Mouse (Mus musculus) ovary, postnatal 36 days (tissue): ENCODE measurements around the gene Gtf2h3.
"Not testable (repeated sequence)": the region's sequence is repeated elsewhere in the genome, so short reads cannot be mapped to it uniquely, and the experiment has no call there.

Experiments used
- DNase-seq: peaks from one replicate; pipeline ENCODE4 v3.0.0; 2022; ENCODE audit warnings: low spot score, mixed read lengths

Gene Gtf2h3

DNA sequence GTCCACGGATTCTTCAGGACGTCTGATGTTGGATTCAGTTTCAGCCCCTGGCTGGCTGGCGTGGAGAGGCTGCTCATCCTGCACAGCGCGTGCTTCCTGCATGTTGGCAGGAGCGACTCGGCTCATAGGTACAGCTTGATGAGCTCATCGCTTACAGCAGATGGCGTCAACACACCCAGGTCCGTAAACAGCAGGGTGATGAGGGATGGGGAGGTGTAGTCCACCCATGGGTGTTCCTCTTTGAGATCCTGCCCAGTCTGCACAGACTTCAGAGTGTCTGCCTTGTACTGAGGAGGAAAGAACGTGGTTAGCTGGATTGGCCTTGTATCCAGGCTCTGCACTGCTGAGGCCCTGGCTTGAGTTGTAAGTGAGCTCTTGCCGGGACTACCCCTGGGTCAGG lies 7.9 kb upstream of the Gtf2h3 start:
- DNase-seq, result no peak

DNA sequence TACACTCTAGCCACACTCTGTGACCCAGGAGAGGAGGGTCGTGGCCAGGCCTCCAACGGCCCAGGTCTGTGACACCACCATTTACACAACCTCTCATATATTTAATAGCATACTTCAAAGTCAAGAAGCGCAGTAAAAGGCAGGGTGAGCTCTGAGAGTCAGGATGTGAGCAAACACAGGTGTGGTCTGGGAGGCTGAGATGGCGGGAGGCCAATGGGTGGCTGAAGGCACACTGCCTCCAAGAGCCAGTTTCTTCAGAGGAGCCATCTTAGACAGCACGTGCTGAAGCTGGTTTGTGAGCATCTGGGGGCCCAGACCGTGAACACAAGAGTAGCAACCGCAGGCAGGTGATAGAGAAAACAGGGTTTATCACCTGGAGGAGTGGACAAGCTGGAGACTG lies 3.5 kb upstream of the Gtf2h3 start:
- no peak for DNase-seq

DNA sequence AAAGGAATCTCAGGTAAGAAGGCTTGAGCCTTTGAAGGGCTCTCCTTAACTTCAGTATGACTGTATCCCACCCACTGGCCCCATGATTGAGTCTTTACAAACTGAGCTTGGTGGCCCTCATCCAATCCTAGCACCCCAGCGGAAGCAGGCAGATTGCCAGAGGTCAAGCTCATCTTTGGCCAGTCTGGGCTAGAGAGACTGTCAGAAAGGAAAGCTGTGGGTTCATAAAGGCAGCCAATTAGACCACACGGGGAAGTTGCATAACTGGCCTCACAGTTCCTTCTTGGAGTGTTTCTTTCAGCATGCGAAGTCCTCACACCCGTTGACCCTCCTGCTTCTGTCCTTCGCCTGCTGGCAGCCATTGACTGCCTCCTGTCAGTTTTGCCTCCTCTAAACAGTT lies 3.6 kb downstream of the Gtf2h3 start:
- peak; percentile 18 for DNase-seq

DNA sequence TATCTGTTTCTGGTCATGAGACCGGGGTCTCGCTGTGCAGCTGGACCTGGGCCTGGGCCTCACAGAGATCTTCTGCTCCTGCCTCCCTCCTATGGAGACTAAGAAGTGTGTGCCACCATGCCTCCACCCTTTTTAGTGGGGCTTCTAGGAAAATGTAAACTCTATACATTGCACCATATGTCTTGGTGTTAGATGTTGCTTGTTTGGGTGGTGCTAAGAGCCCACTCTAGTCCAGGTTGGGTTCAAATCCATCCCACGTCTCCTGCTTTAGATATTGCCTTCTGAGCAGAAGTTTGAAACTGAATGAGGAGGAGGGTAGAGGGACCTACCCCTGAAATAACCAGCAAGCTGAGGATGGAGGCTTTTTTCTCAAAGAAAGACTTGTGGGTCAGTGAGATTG lies 13.8 kb downstream of the Gtf2h3 start:
- no peak for DNase-seq

DNA sequence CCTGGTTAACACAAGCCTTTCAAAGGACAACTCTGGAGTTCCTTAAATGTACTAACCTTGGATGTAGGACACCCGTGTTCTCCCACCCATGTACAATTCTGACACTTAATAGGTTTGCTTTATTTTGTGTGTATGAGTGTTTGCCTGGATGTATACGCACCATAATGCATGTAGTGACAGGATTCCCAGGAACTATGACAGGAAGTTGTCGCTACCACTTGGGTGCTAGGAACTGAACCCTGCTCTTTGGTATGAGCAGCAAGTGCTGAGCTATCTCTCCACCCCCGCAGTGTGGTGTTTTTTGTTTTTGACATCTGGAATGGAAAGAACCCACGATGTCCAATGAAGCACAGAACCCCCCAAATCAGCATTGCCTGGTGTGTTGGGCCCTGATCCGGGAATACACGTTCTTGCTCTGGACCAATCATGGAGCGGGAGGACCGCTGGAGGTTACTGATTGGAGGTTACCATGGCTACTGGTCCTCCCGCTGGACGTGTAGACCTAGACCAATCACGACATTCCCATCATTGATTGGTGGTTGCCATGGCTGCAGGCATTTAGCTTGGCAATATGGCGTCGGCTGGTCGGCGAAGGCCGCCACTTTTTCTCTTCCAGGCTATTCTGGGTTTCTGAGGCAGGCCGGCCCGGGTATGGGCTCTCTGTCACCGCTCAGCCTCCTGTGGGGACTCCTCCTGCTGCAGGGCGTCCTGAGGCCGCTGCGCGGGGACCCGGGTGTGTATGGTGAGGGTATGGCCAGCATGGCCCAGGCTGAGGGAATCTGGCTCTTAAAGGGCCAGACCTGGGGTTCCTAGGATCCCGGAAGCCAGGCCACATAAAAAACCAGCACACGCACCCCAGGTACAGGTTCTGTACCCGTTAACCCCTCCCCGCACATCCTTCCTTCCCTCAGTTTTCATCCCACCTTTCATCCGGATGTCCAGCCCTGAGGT lies 19.6 kb downstream of the Gtf2h3 start:
- DNase-seq, result peak; percentile 84

DNA sequence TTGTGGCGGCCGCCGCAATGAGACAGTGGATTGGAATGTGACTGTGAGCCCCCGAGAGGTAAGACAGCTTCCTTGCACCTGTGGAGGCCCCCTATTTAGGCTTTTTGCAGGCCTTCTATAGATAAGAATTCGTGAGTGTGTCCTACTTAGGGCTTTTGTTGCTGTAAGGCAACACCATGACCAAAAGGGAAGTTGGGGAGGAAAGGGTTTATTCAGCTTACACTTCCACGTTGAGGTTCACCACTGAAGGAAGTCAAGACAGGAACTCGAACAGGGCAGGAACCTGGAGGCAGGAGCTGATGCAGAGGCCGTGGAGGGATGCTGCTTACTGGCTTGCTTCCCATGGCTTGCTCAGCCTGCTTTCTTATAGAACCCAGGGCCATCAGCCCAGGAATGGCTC lies 20.8 kb downstream of the Gtf2h3 start:
- not testable (repeated sequence) for DNase-seq

DNA sequence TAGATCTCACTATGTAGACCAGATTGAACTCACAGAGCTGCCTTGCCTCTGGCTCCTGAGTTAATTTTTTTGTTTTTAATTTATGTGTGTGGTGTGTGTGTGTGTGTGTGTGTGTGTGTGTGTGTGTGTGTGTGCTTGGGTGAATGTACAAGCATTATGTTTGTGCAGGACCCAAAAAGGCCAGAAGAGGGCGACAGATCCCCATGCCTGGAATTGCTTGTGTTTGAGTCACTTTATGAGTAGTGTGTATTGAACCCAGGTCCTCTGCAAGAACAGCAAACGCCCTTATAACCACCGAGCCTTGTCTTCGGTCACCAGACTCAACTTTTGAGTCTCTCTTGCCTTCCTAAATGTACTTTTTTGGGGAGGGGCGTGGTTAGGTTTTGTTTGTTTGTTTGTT lies 23.4 kb downstream of the Gtf2h3 start:
- peak; percentile 20 for DNase-seq

DNA sequence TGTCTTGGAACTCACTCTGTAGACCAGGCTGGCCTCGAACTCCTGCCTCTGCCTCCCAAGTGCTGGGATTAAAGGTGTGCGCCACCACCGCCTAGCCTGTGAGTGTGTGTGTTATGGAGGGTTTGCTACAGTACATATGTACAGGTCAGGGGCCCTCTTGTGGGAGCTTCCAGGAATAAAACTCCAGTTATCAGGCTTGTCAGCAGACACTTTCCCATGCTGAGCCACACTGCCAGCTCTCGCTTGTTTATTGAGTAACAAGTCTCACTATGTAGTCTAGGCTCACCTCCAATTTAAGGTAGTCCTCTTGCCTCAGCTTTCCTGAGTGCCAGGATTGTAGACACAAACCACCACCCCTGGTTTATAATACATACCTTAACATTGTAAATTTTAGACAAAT lies 25.4 kb downstream of the Gtf2h3 start:
- no peak for DNase-seq

DNA sequence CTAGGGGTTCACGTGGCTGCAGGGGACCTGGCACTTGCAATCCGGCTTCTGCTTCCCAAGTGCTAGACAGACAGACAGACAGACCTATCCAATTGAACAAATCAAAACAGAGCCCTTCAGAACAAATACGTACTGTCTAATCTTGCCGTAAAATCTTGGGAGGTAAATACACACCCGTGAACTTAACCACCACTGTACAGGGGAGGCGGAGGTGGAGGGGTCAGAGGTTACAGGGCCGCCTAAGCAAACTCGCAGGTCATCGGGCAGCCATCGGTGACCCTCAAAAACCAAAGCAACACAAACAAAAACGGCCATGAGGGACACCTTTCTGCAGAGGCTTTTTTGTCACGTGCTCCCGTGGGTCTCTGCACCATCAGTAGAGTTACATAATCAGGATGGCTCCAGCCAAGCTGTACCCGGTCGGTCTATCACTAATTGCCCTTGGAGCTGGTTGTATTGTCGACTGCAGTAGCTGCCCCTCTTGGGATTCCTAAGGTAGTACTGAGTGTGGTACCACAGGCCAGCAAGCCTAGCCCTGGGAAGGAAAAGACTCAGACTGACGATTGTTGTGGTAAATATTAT lies 26.2 kb downstream of the Gtf2h3 start:
- DNase-seq, result no peak

DNA sequence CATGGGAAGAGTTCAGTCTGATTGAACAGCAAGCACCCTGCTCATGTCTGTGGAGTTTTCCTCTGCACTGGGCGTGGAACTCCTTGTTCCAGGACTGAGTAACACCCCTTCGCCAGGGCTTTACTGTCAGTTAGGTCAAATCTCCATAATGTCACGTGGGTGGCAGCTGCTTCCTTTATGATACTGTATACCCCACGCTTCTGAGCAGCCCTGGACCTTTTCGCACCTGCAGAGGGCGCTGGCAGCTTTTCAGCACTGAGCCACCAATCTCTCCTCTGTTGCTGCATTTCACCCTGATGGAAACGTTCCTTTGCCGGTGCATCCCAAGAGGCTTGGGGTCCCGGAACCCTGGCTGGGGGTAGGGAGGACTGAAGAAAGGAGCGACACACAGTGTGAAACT lies 32.0 kb downstream of the Gtf2h3 start:
- no peak for DNase-seq

DNA sequence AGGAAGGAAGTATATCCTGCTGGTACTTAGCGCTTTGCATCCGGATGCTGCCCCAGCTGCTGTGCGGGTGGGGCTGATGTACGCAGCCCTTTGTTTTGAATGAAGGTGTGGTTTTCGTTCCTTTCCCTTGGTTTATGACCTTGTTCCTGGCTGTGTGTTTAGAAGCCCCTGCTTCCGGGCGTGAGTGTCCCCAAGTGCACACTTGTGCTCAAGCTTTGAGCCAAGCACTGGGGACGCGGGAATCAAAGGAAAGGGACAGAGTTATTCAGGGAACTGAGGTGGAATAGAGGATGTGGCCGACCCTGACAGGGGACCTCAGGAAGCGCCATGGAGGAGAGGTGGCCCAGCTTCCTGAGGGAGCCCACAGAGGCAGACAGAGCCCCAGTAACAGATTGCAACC lies 35.8 kb downstream of the Gtf2h3 start:
- DNase-seq, result no peak

DNA sequence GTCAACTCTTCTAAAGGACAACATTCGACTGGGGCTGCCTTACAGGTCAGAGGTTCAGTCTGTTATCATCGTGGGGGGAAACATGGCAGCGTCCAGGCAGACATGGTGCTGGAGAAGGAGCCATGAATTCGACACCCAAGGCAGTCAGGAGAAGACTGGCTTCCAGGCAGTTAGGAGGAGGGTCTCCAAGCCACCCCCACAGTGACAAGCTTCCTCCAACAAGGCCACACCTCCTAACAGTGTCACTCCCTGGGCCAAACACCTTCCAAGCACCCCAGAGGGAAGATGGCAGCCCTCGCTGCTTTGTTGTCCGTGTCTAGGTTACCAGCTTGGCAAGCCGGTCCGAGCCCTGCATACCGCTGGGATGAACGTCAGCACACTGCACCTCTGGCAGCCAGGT lies 39.8 kb downstream of the Gtf2h3 start:
- no peak for DNase-seq

DNA sequence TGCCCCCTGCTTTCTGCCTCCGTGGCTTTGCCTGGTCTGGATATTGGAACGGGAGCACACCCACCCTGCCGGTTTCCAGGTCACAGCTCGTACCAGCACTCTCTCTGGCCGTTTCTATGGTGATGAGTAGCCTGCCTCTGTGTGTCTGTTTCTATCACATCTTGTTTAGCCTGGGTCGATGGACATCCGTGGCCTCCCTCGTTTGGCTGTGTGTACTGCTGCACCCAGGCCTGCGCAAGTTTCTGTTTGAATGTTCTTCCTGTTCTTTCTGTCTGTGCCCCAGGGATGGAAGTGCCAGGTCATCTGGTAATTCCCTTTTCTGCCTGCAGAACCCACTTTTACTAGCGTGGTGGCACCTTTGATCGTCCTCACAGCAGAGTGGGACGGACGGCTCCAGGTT lies 42.4 kb downstream of the Gtf2h3 start:
- no peak for DNase-seq

DNA sequence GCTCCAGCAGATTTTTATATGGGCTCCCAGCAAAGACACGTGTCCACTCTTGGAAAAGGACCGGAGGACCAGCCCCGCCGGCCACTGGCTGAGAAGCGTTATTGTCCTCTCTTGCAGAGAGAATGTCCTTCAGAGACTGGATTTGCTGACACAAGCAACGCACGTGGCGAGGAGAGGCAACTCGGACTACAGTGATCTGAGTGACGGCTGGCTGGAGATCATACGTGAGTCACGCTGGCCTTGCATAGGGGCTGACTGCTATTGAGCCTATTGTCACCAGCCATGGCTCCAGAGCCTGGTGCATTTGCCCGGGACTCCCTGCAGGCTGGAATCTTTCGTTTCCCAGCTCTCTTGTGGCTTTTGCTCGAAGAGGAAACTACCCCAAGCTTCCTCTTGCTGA lies 44.0 kb downstream of the Gtf2h3 start:
- DNase-seq, result no peak

DNA sequence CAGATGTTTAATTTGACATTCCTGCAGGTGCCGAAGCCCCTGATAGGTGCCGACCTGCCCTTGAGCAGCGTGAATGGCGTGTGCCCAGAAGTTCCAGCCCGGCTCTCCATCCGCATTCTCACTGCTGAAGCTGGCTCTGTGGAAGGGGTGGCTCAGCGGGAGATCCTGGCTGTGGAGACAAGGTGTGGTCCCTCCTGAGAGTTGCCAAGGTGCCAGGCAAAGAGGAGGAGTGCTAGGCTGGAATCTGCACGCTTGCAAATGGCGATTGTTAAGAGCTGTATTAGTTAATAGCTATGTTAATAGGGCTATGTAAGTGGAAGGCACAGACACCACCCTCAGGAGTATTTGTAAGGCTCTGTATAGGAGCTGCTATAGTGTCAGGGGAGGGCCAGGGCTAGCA lies 45.4 kb downstream of the Gtf2h3 start:
- DNase-seq, result no peak

DNA sequence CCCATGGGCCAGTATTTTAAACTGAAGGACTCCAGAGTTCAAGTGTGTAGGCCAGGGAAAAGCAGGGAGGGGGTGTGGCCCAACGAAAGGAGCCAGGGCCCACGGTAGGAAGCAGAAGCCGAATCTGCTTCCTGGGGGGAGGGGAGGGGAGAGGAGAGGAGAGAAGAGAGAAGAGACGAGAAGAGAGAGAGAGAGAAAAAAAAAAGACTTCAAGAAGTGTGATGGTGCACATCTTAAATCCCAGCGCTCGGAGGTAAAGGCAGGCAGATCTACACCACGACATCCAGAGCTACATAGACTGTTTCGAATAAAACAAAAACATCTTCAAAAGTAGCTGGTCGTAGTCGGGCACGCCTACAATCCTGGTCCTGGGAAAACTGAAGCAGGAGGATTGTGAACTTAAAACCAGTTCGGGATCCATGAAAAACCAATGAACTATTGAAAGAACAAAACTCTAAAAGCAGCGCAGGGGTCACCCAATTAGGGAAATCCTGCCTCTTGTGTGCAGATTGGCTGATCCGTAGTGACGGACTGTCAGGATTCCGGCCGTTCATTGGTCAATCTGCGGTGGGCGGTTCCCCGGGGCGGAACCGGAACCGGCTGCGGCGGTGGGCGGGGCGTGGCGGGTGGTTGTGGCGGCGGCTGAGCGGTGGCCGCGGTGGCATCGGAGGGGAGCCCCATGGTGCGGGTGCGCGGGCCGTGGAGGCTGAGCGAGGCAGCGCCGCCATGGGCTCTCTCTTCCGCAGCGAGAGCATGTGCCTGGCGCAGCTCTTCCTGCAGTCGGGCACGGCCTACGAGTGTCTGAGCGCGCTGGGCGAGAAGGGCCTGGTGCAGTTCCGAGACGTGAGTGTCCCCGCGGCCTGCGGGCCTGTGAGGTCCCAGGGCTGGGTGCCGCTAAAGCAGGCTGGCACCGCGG lies 49.8 kb downstream of the Gtf2h3 start, which contains the start of gene Atp6v0a2:
TSS of gene Atp6v0a2 (plus strand) at position 129 of the 916 bp plus-strand sequence.
- peak; percentile 94 for DNase-seq

DNA sequence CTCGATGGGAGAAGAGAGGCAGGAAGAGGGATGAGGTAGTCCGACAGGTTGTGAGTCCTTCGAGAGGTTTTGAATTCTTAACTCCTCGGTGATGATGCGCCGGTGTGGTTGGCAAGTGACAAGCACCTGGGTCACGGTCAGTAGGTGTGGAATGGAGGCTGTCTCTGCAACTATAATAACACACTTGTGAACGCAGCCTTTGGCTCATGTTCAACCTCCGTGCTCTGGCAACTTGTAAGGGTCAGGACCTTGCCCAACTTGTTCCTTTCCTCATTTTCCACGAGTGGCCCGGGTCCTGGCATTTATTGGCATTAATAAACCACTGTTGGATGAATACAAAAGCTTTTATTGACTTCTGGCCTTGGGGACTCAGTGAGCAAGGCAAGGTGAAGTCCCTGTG lies 50.7 kb downstream of the Gtf2h3 start:
- no peak for DNase-seq

DNA sequence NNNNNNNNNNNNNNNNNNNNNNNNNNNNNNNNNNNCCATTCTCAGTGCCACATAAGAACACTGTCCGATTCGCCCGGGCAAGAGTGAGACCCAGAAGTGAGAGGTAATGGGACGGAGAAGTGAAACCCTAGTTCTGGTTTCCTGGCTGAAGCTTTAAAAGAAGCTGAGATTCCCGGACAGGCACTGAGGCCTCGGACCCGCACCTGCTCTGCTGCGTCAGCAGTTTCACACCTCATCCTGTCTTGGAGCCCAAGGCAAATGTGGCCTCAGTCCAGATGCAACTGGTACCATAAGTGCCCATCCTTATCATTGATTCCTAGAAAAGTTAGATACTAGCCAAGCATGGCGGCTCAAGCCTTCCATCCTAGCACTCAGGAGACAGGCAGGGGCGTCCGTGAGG lies 52.7 kb downstream of the Gtf2h3 start:
- DNase-seq, result no peak

DNA sequence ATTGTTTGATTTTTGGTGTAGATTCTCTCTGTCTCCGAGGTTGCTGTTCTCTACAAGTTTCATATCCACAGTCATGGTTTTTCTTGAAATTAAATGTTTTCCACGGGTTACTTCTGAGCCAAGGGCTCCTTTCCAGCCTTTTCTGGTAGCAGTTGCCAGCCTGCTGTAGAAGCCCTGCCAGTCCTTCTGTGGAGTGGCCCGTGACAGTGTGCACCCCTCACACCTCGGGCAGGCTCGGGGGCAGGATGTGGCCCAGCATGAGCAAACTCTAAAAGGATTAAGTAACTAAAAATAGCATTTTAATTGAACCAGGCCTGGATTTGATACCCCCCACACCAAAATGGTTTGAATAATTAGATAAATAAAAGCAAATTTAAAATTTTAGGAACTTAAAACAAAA lies 53.5 kb downstream of the Gtf2h3 start:
- no peak for DNase-seq

DNA sequence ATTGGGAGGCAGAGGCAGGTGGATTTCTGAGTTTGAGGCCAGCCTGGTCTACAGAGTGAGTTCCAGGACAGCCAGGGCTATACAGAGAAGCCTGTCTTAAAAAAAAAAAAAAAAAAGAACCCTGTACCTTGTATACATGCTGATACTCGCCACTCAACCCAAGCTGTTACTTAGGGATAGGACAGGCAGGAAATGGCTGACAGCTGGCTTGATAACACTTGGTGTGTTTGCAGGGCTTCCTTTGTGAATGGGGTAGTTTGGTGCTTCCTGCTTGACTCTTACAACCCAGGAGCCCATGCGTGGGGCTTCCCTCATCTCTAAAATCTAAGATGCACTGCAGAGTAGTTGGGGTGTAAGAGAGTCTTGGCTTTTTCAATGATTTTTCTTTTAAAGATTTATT lies 54.5 kb downstream of the Gtf2h3 start:
- DNase-seq, result no peak

DNA sequence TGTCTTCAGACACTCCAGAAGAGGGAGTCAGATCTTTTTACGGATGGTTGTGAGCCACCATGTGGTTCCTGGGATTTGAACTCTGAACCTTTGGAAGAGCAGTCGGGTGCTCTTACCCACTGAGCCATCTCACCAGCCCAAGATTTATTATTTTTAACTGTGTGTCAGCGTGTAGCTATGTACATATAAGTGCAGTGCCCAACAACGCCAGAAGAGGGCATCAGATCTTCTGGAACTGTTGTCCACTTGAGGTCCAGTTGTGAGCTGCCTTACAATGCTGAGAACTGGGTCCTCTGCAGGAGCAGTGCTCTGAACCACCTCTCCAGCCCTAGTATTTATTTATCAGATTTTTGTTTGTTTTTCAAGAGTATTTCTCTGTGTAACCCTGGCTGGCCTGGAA lies 56.1 kb downstream of the Gtf2h3 start:
- DNase-seq, result not testable (repeated sequence)

DNA sequence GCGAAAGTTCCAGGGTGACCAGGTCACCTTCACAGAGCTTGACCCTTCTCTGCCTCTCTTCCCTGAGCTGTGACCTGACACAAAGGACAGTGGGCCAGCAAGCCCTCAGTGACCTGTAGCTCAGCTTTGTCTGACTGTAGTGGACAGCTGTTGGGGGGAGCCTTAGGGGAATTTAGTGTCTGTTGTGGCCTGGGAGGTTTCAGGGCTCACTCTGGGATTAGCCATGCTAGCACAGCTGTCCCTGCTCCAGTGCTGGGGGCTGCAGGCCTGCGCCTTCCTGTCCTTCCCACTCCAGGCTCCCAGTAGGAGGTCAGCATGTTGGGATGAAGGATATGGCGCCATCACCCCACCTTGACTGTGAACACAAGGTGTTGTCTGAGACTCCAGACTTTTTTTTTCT lies 57.2 kb downstream of the Gtf2h3 start:
- DNase-seq, result no peak

DNA sequence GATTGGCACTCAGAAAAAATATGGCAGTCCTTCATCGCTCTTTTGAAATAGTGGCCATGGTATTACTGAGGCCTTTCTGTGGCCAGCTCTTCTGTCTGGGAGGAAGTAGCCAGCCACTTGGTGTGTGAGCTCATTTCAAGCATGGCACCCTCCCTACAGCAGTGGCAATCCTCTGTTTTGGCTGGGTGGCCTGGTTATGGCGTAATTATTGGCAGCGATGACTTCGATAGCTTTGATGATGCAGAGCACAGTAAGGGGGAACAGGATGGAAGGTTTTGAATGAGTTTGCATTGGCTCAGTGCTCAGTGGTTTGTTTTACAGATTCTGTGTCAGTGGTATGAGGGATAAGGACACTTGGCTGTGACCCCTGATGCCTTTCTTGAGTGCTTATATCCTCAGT lies 57.8 kb downstream of the Gtf2h3 start:
- no peak for DNase-seq
